Mouse (Mus musculus): ENCODE measurements around the gene Dse. TPM values are rescaled to one million over a fixed set of nuclear protein-coding genes. Genes with fewer than 3 reads are reported as not detected.

The Dse gene
- total and polyA plus RNA-seq, 2 experiments: 4.4 to 12.5 TPM

DNA sequence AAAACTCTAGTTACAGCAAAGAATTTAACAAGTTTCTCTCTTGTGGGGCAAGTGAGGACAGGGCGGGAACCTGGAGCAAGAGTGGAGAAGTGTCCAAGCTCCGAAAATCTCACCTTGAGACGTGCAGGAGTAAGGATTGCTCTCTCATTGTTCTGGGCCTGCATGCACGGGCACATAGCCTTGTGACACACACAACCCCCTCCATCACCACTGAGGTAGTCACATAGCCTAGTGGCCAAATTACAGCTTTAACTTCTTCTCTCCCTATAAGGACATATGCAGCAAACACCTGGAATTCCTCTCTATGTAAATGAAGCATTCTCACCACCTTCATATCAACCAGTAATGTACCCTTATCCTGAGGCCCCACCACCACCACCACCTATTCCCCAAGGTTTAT lies 22.0 kb upstream of the Dse start:
- no peak for DNase-seq (ENCODE audit: extremely low read depth, low read depth, low spot score)
- Histone ChIP-seq H3K4me1 (ENCODE audit: control insufficient read depth, insufficient read depth, low read length) (no peaks in the 10 kb centered on the region), H3K36me3 (ENCODE audit: control insufficient read depth, insufficient read depth, low read length) (no peaks in the 10 kb centered on the region), H3K4me3 (ENCODE audit: insufficient read depth, low read depth, low read length) (no peak overlapping the region), H3K9ac (ENCODE audit: low read depth, low read length) (no peak overlapping the region), H3K27ac (replicated peaks; ENCODE audit: insufficient read depth, low read depth, low read length) (no peak overlapping the region), H3K79me2 (ENCODE audit: control insufficient read depth, insufficient read depth, low read length) (no peaks in the 10 kb centered on the region), H3K27me3 (ENCODE audit: control insufficient read depth, insufficient read depth, low read length) (no peaks in the 10 kb centered on the region)
- no peak for TF ChIP-seq CTCF (IDR thresholded peaks at IDR 0.05; ENCODE audit: low read depth, low read length)
- TF ChIP-seq POLR2A (IDR thresholded peaks at IDR 0.05; ENCODE audit: extremely low read depth, insufficient read depth, low read length): no peak
- 86% methylated on average over 4 of the region's 4 CpGs for WGBS

- Histone ChIP-seq H3K79me2 (ENCODE audit: control insufficient read depth, insufficient read depth, low read length) (no peaks in the 10 kb centered on the region), H3K36me3 (ENCODE audit: control insufficient read depth, insufficient read depth, low read length) (no peaks in the 10 kb centered on the region), H3K9ac (ENCODE audit: low read depth, low read length) (no peak overlapping the region), H3K4me1 (ENCODE audit: control insufficient read depth, insufficient read depth, low read length) (peaks cover 2% of the 10 kb centered on the region; the same call in 1 of the 2 replicates), H3K4me3 (ENCODE audit: insufficient read depth, low read depth, low read length) (no peak overlapping the region), H3K27me3 (ENCODE audit: control insufficient read depth, insufficient read depth, low read length) (no peaks in the 10 kb centered on the region), H3K27ac (replicated peaks; ENCODE audit: insufficient read depth, low read depth, low read length) (no peak overlapping the region)
- DNase-seq (ENCODE audit: extremely low read depth, low read depth, low spot score): no peak
- TF ChIP-seq POLR2A (IDR thresholded peaks at IDR 0.05; ENCODE audit: extremely low read depth, insufficient read depth, low read length) (no peak), CTCF (IDR thresholded peaks at IDR 0.05; ENCODE audit: low read depth, low read length) (no peak)
- WGBS: 45% methylated on average over 3 of the region's 3 CpGs
These were observed 16.1 kb upstream of the Dse start for GRCm38 (mm10) chr10:34223660-34224059.

- peaks cover 2% of the 10 kb centered on the region; the same call in 1 of the 2 replicates for H3K4me1 ChIP-seq (ENCODE audit: control insufficient read depth, insufficient read depth, low read length)
- TF ChIP-seq POLR2A (IDR thresholded peaks at IDR 0.05; ENCODE audit: extremely low read depth, insufficient read depth, low read length): no peak
- TF ChIP-seq CTCF (IDR thresholded peaks at IDR 0.05; ENCODE audit: low read depth, low read length): no peak
- H3K9ac ChIP-seq (ENCODE audit: low read depth, low read length): no peak overlapping the region
- H3K4me3 ChIP-seq (ENCODE audit: insufficient read depth, low read depth, low read length): no peak overlapping the region
- H3K27ac ChIP-seq (replicated peaks; ENCODE audit: insufficient read depth, low read depth, low read length): no peak overlapping the region
- H3K27me3 ChIP-seq (ENCODE audit: control insufficient read depth, insufficient read depth, low read length): no peaks in the 10 kb centered on the region
- H3K36me3 ChIP-seq (ENCODE audit: control insufficient read depth, insufficient read depth, low read length): no peaks in the 10 kb centered on the region
- no peak for DNase-seq (ENCODE audit: extremely low read depth, low read depth, low spot score)
- no peaks in the 10 kb centered on the region for H3K79me2 ChIP-seq (ENCODE audit: control insufficient read depth, insufficient read depth, low read length)
- 49% methylated on average over 3 of the region's 3 CpGs for WGBS
These were observed 14.6 kb upstream of the Dse start for GRCm38 (mm10) chr10:34221909-34222620.

DNA sequence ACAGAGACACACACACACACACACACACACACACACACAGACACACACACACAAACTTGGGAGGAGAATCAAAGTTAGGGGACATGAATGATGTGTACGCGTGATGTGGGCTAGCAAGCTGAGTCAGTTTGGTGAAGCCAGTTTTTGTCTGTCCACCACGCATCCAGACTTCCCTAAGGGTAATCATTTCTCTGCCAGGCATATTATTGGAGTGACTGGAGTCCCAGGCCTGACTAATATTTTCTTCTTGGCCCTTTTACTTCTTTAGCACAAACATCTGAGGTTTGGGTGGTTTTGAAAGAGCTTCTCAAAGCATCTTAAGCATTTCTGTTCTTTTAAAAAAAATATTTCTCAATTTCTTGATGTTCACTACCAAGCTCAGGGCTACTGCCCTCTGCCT lies 10.7 kb upstream of the Dse start:
- 92% methylated on average over 3 of the region's 3 CpGs for whole genome bisulfite sequencing
- no peaks in the 10 kb centered on the region for H3K36me3 ChIP-seq (ENCODE audit: control insufficient read depth, insufficient read depth, low read length)
- DNase-seq (ENCODE audit: extremely low read depth, low read depth, low spot score): no peak
- H3K27me3 ChIP-seq (ENCODE audit: control insufficient read depth, insufficient read depth, low read length): no peaks in the 10 kb centered on the region
- H3K79me2 ChIP-seq (ENCODE audit: control insufficient read depth, insufficient read depth, low read length): no peaks in the 10 kb centered on the region
- no peak overlapping the region for H3K27ac ChIP-seq (replicated peaks; ENCODE audit: insufficient read depth, low read depth, low read length)
- TF ChIP-seq CTCF (IDR thresholded peaks at IDR 0.05; ENCODE audit: low read depth, low read length) (no peak), POLR2A (IDR thresholded peaks at IDR 0.05; ENCODE audit: extremely low read depth, insufficient read depth, low read length) (no peak)
- no peak overlapping the region for H3K4me3 ChIP-seq (ENCODE audit: insufficient read depth, low read depth, low read length)
- H3K4me1 ChIP-seq (ENCODE audit: control insufficient read depth, insufficient read depth, low read length): peaks cover 2% of the 10 kb centered on the region; the same call in 1 of the 2 replicates
- no peak overlapping the region for H3K9ac ChIP-seq (ENCODE audit: low read depth, low read length)

GRCm38 (mm10) chr10:34215667-34216066 lies 8.2 kb upstream of the Dse start:
- 81% methylated on average over 1 of the region's 1 CpGs for WGBS
- Histone ChIP-seq H3K4me3 (ENCODE audit: insufficient read depth, low read depth, low read length) (no peak overlapping the region), H3K27ac (replicated peaks; ENCODE audit: insufficient read depth, low read depth, low read length) (no peak overlapping the region)

DNA sequence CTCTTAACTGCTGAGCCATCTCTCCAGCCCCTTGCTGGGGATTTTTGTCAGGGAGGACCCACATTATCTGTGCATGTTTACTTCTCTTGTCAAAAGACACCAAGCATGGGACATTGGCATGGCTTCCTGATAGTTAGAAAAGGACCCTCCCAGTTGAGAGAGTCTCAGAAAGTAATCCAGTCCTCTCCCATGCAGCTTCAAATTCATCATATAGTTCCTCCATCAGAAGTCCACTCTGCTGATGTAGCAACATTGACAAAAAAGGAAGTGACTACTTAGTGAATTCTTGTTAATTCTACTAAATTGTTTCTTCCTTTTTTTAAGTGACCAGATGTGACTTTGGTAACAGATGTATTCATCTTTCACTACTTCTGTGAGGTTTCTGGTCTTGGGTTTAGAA lies 2.4 kb upstream of the Dse start:
- no peak overlapping the region for H3K4me3 ChIP-seq (ENCODE audit: insufficient read depth, low read depth, low read length)
- no peak overlapping the region for H3K27ac ChIP-seq (replicated peaks; ENCODE audit: insufficient read depth, low read depth, low read length)
- H3K27me3 ChIP-seq (ENCODE audit: control insufficient read depth, insufficient read depth, low read length): no peaks in the 10 kb centered on the region
- H3K4me1 ChIP-seq (ENCODE audit: control insufficient read depth, insufficient read depth, low read length): peaks cover 2% of the 10 kb centered on the region; the same call in 1 of the 2 replicates
- no peaks in the 10 kb centered on the region; the same call in 1 of the 2 replicates for H3K79me2 ChIP-seq (ENCODE audit: control insufficient read depth, insufficient read depth, low read length)
- no peaks in the 10 kb centered on the region for H3K36me3 ChIP-seq (ENCODE audit: control insufficient read depth, insufficient read depth, low read length)
- H3K9ac ChIP-seq (ENCODE audit: low read depth, low read length): no peak overlapping the region
- DNase-seq (ENCODE audit: extremely low read depth, low read depth, low spot score): peak; percentile 35
- TF ChIP-seq CTCF (IDR thresholded peaks at IDR 0.05; ENCODE audit: low read depth, low read length) (no peak), POLR2A (IDR thresholded peaks at IDR 0.05; ENCODE audit: extremely low read depth, insufficient read depth, low read length) (no peak)

More at GRCm38 (mm10) chr10:34215667-34216066, 8.2 kb upstream of the Dse start:
- Histone ChIP-seq H3K9ac (ENCODE audit: low read depth, low read length) (no peak overlapping the region), H3K36me3 (ENCODE audit: control insufficient read depth, insufficient read depth, low read length) (no peaks in the 10 kb centered on the region), H3K4me1 (ENCODE audit: control insufficient read depth, insufficient read depth, low read length) (no peaks in the 10 kb centered on the region), H3K27me3 (ENCODE audit: control insufficient read depth, insufficient read depth, low read length) (no peaks in the 10 kb centered on the region), H3K79me2 (ENCODE audit: control insufficient read depth, insufficient read depth, low read length) (no peaks in the 10 kb centered on the region)
- TF ChIP-seq CTCF (IDR thresholded peaks at IDR 0.05; ENCODE audit: low read depth, low read length) (no peak), POLR2A (IDR thresholded peaks at IDR 0.05; ENCODE audit: extremely low read depth, insufficient read depth, low read length) (no peak)
- DNase-seq (ENCODE audit: extremely low read depth, low read depth, low spot score): no peak

Measured in liver, adult 2 months (tissue).